Mouse (Mus musculus) gastrocnemius, adult 18-20 months (tissue): ENCODE data around the gene Cbx7. TPM values are rescaled to one million over a fixed set of nuclear protein-coding genes. Genes with fewer than 3 reads are reported as not detected.
A peak's percentile ranks its signal among the peaks of the same experiment; 100 is the strongest.

Source experiments
- DNase-seq: peaks from one replicate; pipeline ENCODE4 v3.0.0; 2021; ENCODE audit warnings: low spot score
- long read RNA-seq, 2 experiments: library from polyadenylated mRNA; stranded (forward); transcript quantifications; one replicate each; pipeline ENCODE4 v2.0.0; 2021
- total RNA-seq, 2 experiments: library from RNA; stranded (reverse); gene quantifications; 2 replicates each; pipeline ENCODE4 v1.2.3; 2021

The Cbx7 gene
- total RNA-seq = 10 to 100 TPM; 20.5 to 22.9 TPM
- long read RNA-seq, experiment 1, transcript Cbx7-203 (7 exons, 2,899 nt) = minor isoform, 9 of 41 reads
- long read RNA-seq, experiment 1, transcript Cbx7-202 (6 exons, 710 nt) = major isoform, 12 of 41 reads
- long read RNA-seq, experiment 1, partial matches to known transcripts = 2 of 41 reads
- long read RNA-seq, experiment 1, other reads (novel, unspliced or antisense) = 17 of 41 reads
- long read RNA-seq, experiment 2, transcript Cbx7-202 (6 exons, 710 nt) = major isoform, 8 of 35 reads
- long read RNA-seq, experiment 2, transcript Cbx7-203 (7 exons, 2,899 nt) = major isoform, 8 of 35 reads
- long read RNA-seq, experiment 2, partial matches to known transcripts = 11 of 35 reads
- long read RNA-seq, experiment 2, other reads (novel, unspliced or antisense) = 7 of 35 reads

GRCm38 (mm10) chr15:79970940-79971339 is at the start of gene Cbx7:
Cbx7 (minus strand) TSS chr15:79971119.
- DNase-seq = no peak

- no peak for DNase-seq
These were observed 49.6 kb upstream of the Cbx7 start for GRCm38 (mm10) chr15:80020516-80020915.

- no peak for DNase-seq
These were observed 48.7 kb upstream of the Cbx7 start for GRCm38 (mm10) chr15:80019625-80020024.

GRCm38 (mm10) chr15:80019220-80019619 is 48.3 kb upstream of the Cbx7 start:
- DNase-seq = no peak

DNA sequence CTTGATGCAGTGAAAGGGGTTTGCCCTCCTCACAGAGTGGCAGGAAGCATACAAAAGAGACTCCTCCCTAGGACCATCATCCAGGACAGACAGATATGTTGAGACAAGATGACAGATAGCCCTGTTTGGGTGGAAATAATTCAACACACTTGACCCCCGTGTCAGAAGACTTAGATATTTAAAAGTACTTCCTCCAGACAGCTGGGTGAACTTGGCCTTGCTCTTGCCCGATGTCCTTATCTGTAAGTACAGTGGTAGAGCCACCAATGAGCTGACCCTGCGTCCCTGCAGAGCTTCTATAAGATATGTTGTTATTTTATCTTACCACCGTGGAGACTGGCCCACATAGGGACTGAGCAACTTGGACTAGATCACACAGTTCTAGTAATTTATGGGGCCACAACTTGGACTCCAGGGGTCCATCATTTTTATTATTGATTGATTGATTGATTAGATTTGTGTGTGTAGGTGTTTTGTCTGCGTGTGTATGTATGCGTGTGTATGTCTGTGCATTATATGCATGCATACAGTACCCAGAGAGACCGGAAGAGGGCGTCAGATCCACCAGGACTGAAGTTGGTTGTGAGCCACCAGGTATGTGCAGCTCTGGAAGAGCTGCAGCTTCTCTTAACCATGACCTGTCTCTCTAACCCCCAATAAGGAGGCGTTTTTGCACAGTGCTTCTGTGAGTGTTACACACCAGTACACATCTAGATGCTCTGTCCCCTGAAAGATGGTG is 45.8 kb upstream of the Cbx7 start:
- DNase-seq = no peak

DNA sequence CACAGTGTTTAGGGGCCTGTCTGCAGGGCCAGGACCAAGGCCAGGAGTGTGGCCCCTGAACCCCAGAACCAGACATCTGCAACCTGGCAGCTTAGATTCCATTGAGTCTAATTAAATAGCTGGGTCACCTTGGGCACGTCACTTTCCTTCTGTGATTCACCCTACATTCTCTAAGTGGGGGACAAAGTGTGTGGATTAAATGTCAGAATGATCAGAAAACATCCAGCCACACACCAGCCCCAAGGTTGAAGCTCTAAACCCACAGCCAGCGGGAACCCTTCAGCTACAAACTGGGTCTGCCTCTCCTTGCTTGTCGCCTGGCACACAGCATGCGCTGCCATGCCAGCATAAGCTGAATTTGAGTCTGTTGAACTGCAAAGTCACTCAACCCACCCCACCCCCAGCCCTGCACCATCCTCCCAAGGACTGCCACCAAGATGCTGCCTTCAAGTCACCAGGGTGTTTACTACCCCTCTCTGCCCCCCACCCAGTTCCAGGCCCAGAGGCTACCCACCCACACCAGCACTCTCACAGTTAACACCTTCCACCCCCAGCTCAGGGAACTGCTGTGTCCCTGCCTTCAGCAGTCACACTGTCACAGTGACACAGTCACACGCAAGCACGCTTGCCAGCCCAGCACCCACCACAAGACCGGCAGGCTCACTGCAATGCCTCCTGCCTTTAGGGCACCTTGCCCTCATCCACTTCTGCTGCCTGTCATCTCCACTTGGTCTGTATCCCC is 44.5 kb upstream of the Cbx7 start:
- DNase-seq = no peak

- DNase-seq = no peak
These were observed 43.6 kb upstream of the Cbx7 start, which contains the start of gene Pdgfb for GRCm38 (mm10) chr15:80014321-80015210. Pdgfb (minus strand) TSS chr15:80014977.

DNA sequence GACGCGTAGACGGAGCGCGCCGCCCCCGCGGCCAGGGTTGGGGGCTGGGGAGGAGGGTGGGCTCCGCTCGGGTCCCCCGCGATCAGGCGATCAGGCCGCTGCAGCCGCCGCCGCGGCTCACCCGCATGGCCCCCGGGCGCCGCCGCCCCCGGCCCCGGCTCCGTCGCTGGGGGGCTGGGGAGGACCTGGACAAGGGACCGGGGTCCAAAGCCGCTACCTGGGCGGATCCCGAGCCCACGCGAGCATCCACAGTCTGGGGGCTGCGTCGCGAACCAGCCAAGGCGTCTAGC is 43.1 kb upstream of the Cbx7 start:
- no peak for DNase-seq

DNA sequence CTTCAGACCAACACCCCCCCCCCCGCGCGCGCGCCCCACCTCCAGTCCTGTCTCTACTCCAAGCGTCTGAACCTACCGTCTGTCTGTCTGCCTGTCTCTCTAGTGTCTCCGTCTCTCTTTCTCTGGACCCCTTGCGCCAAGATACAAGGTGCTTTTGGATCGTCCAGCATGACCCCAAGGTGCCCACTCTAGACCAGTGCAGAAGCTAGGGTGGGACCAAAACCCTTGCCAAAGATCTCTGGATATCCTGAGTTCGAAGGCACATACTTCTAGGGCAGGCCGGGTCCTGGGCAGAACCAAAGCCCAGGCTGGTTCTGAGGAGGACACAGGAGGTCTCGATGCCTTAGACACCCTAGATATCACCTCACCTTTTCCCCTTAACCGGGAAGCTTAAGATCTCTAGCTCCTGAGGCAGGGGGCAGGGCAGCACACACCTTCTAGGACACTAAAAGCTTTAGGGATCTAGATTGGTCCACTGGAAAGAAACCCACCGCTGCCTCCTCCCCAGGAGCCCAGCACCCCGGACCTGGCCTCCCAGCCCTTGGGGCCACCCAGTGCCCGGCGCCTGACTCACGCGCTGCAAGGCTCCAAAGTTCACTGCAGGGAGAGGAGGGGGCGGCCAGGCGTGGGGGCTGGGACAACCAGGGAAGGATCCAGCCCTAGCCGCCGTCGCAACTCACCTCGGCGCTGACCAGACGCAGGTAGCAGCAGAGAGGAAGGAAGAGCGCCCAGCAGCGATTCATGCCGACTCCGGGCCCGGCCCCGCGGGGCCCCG is 42.5 kb upstream of the Cbx7 start:
- DNase-seq = no peak

DNA sequence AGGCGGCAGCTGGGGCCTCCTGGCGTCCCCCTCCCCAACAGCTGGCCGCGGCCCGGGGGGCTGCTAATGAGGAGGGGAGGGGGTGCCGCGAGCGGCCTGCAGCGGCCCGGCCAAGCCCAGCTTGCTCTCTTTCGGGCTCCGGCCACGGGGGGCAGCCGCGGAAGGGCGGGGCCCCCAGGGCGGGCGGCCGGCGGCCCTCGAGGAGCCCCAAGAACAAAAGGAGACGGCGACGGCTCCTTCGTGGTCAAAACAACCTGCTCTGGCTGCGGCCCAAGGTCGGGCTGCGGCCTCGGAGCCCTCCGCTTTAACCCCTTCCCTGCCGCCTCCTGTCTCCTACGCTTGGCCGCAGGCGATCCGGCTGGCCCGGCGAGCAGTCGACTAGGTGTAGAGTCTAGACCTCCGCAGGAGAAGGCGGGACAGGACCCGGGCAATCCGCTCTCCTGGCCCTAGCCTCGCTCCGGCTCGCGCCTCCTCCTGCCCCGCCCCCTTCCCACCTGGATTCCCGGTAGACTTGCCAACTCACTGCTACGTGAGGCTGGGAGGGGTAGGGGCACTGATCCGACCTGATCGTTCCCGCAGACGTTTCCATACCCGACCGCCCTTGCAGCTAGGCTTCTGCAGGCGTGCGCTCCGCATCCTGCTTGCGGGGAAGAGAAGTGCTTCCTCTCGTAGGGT is 41.7 kb upstream of the Cbx7 start:
- DNase-seq = no peak

- no peak for DNase-seq
These were observed 41.0 kb upstream of the Cbx7 start for GRCm38 (mm10) chr15:80011778-80012526.

DNA sequence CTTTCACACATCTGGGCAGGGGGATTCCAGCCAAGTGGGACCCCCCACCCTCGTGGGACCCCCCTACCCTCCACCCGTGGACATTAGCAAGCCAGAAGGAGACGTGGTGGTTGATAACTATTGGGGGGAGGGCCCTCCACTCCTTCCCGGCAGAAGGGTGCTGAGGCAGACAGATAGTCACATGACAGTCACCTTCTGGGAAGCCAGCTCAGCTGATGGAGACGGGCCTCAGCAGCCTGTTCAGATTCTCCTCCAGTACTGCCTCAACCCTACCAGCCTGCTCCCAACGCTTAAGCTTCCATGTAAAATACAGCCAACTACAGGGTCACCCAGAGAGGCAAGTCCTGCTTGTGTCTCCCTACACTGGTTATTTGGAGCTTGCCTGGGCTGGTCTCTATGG is 40.3 kb upstream of the Cbx7 start:
- no peak for DNase-seq

- peak; percentile 80 for DNase-seq
These were observed 39.3 kb upstream of the Cbx7 start for GRCm38 (mm10) chr15:80010182-80010558.

- DNase-seq = no peak
These were observed 38.7 kb upstream of the Cbx7 start for GRCm38 (mm10) chr15:80009421-80010181.

GRCm38 (mm10) chr15:80008461-80008860 is 37.5 kb upstream of the Cbx7 start:
- no peak for DNase-seq

DNA sequence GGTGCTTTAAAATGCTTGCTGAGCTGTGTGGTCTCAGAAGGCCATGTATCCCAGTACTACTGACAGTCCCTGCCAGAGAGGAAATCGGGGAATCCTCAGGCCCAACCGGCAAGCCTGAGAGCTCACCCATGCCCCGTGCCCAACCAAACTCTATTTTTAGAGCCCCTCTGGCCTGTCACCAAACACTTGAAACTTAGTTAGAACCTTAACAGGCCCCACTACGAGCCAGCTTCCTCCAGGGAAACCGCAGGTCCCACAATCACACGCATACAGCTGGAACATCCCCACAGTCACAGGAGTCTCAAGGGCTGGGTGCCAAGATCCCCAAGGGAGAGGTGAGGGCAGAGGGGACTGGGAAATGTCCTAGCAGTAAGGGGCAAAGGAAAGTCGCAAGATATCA is 35.2 kb upstream of the Cbx7 start:
- DNase-seq = peak; percentile 81

- DNase-seq = no peak
These were observed 34.5 kb upstream of the Cbx7 start for GRCm38 (mm10) chr15:80005436-80005835.

DNA sequence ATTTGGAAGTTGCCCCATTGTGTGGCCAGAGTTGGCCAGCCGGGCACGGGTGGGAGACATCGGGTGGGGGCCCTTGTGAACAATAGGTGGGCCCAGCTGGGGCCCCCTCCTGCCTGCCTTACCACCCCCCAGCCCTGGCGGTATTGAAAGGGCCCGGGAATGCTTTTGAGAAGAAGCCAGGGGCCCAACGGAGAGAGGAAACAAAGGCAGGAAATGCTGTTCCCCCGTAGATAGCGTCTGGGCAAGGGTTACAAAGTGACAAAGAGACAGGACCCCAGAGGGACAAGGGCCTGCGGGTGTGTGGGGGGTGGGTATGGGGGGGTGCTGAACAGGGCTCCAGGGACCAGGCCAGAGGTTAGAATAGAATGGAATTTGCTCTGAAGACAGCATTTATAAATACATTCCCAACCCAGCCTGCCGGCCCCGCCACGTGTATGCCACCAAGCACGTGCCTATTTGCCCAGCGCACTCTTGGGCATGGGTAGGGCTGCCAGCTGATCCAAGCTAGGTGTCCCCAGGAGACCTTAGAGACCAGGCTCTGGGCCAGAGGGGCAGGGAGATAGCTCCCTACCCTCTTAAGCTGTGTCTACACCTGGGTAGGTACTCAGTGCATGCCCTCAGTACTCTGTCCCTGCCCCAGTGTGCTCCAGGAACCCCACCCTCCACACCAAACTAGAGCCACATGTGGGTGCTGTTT is 33.9 kb upstream of the Cbx7 start:
- no peak for DNase-seq
